Mouse (Mus musculus) kidney, adult 2 months (tissue): ENCODE results near the gene Dnajc16.

Experiments used
- CTCF ChIP-seq: fragments of 200-500 bp; conservative IDR thresholded peaks from 2 replicates; pipeline ENCODE4 v1.5.1; 2011; ENCODE audit warnings: low read depth, mild to moderate bottlenecking, control low read depth, low read length, moderate library complexity, mixed read lengths; ENCODE audit not compliant: insufficient read depth, insufficient read length
- POLR2A ChIP-seq: fragments of 200-500 bp; IDR thresholded peaks from one replicate; pipeline ENCODE4 v1.6.1; 2011; ENCODE audit warnings: low read depth, low read length, control low read depth

GRCm38 (mm10) chr4:141769501-141770160 is 21.1 kb downstream of the Dnajc16 start:
- TF ChIP-seq CTCF (no peak), POLR2A (no peak)
